Mouse (Mus musculus) liver, adult 2 months (tissue): ENCODE data around the gene Gm11037.

Source experiments
- CTCF ChIP-seq: fragments of 200-500 bp; IDR thresholded peaks from 2 replicates; pipeline ENCODE4 v1.5.1; 2011; ENCODE audit warnings: low read depth, low read length, control low read depth
- POLR2A ChIP-seq: fragments of 200-500 bp; IDR thresholded peaks from 2 replicates; pipeline ENCODE4 v1.6.1; 2011; ENCODE audit warnings: low read length, control low read depth; ENCODE audit not compliant: insufficient read depth; ENCODE audit errors: extremely low read depth

DNA sequence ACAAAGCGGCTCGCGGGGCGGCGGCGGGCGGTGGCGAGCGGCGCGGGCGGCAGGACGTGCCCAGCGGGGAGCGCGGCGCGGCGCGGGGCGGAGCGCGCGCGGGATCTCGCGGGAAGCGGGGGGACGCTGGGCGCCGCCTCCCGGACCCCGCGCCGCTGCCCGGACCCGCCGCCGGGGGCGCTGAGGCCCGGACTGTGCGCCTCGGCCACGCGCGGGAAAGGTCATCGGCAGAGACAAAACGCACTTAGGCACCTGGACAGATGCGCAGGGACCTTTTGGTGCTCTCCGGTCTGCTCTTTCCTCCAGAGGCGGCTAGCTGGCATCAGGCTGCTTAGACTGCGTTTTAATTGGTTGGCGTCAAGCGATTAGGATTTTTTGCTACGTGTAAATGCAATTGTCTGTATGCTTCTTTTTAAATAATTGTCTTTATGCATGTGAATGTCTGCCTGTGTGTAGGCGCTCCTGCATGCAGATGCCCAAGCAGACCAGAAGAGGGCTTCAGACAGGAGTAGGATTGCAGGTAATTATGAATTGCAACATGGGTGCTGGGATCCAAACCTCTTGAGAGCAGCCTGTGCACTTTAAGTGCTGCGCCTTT is 46.8 kb downstream of the Gm11037 start, which contains the start of gene Cenpb:
- TF ChIP-seq CTCF (peak; percentile 68), POLR2A (0 out of 2 replicates have a peak, but pooled peaks have one; percentile 43)
